Mouse (Mus musculus): ENCODE results near the gene 4930564D02Rik.

Gene 4930564D02Rik

DNA sequence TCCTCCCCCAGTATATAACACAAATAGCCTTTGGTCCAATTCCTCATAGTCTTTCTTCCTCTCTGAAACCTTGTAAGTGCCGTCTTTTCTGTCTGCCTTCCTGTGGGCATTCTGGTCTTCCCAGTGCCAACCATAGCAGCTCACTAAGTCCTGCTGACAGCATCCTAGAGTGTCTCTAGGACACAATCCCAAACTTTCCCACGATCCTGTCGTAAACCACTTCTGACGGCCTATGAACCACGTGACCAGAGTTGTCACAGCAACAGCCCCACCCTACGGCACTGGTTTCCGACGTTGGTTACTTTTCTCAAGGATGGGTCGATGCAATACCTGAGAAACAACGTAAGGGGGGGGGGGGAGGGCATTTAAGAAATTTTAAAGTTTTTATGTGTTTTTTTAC, at the start of gene 4930564D02Rik:
Gene 4930564D02Rik (plus strand): TSS at position 301 of the 400 bp plus-strand sequence.
- no peak for DNase-seq (ENCODE audit: low read depth, low spot score)

DNA sequence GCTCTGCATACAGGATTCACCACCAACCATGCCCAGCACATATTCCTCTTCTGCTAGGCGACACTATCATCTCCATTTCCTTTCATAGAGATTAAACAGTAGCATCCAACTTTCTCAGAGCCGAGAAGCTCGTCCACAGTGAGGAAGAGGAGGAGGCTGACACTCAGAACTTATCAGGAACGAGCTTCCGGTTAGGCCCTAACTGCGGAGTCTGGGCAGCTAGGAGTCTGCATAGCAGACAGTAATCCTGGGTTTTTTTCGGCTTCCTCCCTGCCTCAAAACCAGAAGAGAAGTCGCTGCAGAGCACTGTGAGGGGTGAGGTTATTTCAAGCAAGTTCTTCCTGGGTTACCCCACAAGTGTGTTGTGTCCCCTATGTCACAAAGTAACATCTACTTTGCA, 49.3 kb upstream of the 4930564D02Rik start:
- no peak for DNase-seq (ENCODE audit: low read depth, low spot score)

DNA sequence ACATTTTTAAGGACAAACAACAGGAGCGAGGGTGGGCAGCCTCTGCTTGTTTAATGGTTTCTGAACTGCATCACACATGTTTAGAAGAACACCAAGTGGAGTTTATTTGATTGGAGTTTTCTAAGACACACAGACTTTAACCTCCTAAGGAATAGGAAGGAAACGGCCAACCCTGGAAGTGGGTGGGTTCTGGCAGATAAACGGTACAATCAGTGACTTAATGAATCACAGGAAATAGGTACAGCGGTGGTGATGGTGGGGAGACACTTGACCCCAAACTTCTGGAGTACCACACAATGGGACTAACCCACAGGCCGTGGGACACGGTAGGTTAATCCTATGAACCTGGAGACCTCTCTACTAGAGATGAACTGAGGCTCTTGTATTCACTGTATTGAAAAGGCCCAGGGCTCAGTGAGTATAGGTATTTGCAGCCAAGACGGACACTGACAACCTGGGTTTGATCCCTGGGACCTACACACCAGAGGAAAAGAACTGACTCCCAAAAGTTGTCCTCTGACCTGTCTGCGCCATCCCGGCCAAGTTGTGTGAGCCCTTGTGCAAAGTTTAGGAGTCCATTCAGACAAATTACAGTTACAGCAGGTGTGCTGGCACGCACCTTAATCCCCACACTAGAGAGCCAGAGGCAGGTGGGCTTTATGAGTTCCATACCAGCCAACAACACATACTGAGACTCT, 48.4 kb upstream of the 4930564D02Rik start:
- DNase-seq (ENCODE audit: low read depth, low spot score): no peak

DNA sequence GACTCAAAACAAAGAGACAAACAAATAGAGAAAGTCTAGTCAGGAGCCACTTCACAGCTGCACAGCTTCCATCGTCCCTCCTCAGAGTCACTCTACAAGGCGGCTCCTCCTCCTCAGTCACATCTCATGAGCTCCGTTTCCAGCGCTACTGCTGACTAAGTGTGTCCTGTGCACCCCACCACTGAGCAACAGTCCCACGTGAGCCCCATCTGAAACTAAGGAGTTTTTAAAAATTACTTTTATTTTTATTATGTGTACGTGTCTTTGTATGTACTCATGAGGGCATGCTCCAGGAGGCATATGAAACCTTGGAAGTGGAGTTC, 47.9 kb upstream of the 4930564D02Rik start:
- DNase-seq (ENCODE audit: low read depth, low spot score): no peak

DNA sequence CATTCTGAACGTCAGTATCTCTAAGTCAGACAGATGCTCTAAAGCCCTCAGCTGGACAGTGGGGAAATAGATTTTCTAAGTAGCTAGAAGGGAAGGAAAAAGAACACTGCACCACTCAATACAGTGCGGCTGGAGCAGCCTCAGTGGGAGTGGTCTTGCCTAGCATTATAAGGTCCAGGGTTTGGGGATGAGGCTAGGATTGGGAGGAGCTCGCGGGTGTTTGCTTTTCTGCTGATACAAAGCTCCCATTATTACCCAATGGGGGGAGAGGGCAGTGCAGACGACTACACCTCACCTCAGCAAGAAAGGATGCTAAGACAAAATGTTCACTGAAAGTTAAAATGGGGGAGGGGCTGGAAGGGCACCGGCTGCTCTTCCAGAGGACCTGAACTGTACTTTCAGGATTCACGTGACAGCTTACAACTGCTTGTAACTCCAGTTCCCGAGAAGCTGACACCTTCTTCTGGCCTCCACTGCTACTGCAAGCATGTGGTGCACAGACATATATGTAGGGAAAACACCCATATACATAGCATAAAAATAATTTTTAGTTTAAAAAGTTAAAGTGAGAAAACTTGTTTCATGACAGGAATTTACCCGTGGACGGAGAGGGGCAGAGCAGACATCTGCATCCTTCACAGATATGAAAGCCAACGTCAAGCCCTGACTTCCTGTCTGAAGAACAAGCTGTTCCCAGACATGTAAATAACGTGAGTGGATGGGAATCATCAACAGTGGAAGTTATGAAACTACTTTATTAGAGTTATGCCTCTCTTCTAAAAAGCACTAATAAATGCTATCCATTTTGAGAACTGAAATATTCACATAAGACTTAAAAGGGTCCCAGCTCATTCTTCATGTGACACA, 46.6 kb upstream of the 4930564D02Rik start:
- DNase-seq (ENCODE audit: low read depth, low spot score): no peak

DNA sequence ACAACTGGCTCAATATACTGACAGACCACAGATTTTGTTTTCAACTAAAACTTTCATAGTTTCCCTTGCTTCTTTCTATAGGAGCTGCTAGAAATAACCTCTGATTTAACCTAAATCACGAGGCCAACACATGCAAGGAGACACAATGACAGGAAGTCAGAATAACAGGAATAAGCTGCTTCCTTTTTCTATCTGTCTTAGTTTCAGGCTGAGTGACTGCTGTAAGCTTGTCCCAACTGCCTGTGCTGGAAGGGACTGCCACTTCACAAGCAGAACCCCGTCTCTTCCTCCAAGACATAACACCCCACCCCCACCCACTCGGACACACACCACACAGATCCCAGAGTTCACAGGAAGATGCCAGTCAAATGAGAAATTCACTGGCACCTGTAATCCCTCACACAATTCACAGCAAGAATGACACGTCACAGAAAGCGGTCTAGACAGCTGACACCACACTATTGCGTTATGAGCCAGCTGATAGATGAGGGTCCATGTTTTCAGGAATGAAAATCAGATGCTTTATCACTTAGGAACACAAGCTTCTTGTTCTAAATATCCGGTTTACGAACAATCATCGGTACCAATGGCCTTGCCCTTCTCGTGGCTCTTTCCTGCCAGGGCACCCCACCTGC, 43.2 kb upstream of the 4930564D02Rik start:
- no peak for DNase-seq (ENCODE audit: low read depth, low spot score)

DNA sequence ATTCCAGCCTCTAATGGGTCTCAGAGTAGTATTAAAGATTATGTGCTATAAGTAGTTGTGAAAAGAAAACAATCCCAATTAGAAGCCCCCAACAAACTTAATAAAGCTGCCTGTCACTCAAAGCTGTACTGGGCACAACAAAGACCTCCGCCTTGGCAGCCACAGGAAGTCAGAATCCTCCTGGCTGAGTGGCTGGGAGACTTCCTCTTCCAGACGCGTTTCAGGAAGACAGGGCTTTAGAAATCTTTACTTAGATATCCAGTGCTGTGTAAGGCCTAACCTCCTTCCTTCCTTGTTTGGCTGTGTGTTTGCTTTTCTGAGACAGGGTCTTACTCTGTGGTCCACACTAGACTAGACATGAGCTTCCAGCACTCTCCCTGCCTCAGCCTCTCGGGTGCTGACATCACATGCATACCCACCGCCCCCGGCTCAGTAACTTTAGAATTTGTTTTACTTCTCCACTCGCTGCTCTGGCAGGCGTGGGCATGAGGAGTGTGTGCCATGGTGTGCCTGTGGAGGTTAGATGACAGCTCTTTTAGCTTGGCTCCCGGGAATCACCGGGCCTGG, 30.3 kb upstream of the 4930564D02Rik start:
- no peak for DNase-seq (ENCODE audit: low read depth, low spot score)

DNA sequence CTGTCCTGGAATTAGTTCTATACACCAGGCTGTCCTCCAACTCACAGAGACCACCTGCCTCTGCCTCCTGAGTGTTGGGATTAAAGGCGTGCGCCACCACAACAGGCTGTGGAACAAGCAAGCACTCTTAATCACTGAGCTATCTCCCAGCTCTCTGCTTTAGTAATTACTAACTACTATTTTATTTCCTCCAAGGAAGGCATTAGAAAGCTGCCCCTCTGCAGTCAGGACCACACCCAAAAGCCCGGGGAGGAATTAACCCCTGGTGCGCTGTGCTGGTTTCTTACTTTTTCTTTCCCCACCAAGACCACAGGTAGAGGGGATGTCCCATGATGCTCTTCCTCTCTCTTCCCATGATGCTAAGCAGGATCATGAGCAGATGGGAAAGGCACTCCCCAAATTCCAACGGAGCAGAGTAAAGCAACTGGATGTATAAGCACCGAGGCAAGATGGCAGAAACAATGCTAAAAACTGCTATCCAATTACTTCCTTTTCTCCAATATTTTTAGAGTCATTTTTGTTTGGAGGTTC, 29.3 kb upstream of the 4930564D02Rik start:
- DNase-seq (ENCODE audit: low read depth, low spot score): no peak

DNA sequence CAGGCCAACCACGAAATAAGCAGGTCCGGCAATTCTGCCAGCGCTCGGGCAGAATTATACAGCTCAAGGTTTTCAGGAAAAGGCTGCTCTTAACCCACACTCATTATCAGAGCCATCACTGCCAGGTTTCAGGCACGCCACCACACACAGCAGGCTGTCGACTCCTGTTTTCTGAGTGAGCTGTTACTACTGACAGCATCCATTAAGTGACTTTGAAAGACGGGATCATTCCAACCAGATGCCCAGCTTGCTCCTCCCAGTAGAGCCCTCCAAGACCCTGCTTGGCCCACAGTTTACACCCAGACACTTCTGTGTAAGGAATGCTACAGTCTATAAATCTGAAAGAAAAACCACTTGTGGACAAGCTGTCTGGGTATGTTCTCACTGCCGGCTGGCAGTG, 26.6 kb upstream of the 4930564D02Rik start:
- no peak for DNase-seq (ENCODE audit: low read depth, low spot score)

DNA sequence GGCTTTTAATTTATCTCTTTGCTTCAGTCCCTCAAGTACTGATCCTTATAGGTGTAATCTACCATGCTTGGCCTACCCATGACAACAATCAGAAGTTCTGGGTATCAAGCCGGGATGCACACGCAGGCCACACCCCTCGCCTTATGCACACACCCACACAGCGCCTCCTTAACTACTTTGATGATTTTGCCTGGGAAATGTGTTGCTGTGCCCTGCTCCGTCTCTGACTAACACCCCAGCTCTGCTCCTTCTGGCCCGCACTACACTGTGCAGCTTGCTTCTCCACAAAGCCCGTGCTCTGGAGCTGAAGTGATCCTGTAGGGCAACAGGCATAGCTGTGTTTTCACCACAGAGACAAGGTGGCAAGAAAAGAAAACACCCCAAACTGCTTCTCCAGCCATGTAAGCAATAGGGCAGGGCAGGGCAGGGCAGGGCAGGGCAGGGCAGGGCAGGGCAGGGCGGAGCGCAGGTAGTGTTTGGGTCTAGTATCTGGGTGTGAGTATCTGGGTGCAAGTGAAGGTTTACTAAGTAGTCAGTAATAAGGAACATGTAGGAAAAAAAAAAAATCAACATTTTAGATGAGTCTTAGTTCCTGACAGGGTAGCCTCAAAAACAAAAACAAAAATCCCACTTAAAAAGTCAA, 25.5 kb upstream of the 4930564D02Rik start:
- DNase-seq (ENCODE audit: low read depth, low spot score): no peak

DNA sequence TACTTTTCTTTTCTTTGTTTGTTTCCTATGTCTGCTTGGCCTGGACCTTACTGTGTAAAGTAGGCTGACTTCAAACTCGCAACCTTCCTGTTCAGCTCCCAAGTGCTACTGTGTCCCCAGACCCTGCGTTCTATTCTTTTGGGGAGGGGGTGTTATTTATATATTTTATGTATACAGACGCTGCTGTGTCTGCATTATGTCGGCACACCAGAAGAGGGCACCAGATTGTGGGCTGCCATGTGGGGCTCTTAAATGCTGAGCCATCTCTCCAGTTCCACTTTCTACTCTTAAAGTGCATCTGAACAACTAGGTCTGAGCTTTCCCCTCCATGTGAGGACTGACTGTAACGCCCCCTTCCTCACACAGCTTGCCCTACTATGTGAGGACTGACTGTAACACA, 22.9 kb upstream of the 4930564D02Rik start:
- no peak for DNase-seq (ENCODE audit: low read depth, low spot score)

DNA sequence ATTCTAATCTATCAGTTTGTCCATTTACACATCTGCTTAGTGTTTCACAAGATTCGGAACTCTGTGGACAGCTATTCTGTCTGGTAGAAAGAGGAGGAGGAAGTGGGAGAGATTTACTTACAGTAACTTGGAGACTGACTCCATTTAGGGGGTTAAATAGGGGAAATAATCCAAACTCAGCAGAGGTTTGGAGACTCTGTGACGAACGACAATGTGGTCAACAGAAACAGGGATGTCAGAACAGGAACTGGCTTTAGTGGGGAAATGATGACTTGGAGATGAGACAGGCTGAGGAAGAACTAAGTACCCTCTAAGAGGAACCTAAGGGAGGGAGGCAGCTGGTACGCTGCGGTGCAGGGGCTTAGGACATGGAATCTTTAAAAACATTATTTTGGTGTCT, 19.8 kb upstream of the 4930564D02Rik start:
- DNase-seq (ENCODE audit: low read depth, low spot score): no peak

DNA sequence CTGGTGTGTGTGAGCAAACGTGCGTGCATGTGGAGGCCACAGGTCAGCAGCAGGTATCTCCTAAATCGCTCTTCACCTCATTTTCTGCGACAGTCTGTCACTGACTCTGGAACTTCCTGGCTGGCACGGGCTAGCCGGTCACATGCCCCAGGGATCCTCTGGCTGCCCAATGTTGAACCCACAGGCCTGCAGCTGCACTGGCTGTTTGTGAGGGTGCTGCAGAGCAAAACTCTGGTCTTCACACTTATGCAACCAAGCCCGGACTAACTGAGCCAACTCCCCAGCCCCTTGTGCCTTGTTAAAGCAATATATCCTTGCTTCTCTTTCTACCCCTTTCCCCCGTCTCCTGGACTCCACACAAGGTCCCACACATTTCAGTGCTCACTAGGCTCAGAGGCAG, 19.0 kb upstream of the 4930564D02Rik start:
- DNase-seq (ENCODE audit: low read depth, low spot score): no peak

DNA sequence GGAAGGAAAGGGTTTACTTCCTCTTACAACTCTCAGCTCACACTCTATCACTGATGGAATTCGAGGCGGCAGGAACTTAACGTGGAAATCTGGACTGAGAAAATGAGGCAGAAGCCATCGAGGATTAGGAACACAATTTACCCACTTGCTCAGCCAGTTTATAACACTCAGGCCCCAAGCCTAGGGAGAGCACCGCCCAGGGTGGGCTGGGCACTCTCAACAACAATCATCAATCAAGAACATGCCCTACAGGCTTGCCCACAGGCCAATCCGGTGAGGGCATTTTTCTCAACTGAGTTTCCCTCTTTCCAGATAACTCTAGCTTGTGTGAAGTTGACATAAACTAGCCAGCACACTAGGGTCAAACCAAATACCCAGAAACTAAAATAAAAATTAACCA, 16.8 kb upstream of the 4930564D02Rik start:
- DNase-seq (ENCODE audit: low read depth, low spot score): no peak

DNA sequence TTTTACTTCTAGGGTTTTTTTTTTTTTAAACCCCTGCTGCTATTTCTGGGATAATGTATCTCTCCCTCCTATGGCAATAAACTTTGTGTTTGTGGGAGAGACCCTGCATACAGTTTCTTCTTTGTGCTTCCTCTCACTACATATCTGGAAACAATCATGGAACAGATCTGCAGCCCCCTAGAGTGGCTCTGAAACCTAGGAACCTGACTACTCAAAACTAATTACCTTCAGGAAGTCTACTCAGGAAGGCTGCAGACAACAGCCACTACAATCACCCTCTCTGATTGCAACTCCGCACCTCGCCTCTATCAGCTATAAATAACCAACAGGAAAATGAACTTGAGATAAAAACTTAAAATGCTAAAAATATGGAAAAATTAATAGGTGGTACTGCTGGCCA, 15.5 kb upstream of the 4930564D02Rik start:
- no peak for DNase-seq (ENCODE audit: low read depth, low spot score)

DNA sequence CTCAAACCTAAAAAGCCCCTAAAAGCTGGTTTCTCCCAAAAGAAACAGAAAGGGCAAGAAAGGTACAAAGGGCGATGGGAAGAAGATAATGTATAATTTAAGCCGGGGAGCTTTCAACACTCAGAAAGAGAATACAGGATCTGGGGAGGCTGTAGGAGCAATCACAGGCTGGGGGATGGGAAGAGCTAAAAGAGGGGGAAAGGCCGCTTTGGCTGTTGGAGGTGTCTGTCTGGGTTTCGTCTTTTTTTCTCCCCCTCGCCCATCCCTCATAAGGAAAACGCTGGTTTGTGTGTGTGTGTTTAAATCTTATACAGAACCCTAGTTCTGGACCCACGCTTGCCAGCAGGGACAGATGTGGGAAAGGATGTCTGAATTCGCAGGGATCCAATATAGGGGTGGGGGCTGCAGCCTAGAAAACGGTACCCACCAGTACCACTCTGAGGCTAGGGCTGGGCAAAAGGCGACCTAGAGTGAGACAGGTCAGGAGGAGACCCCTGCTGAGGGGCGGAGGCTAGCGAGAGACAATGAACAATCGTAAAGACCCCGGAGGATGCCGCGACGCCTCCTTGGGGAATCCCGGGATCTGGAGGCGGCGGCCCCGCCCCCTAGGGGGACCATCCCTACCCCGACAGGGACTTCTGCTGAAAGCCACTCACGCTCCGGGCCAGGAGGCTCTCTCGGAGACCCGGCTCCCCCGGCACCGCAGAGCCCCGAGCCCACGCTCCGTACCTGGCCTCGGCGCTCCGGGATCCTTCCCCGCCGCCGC, 14.3 kb upstream of the 4930564D02Rik start:
- DNase-seq (ENCODE audit: low read depth, low spot score): no peak

DNA sequence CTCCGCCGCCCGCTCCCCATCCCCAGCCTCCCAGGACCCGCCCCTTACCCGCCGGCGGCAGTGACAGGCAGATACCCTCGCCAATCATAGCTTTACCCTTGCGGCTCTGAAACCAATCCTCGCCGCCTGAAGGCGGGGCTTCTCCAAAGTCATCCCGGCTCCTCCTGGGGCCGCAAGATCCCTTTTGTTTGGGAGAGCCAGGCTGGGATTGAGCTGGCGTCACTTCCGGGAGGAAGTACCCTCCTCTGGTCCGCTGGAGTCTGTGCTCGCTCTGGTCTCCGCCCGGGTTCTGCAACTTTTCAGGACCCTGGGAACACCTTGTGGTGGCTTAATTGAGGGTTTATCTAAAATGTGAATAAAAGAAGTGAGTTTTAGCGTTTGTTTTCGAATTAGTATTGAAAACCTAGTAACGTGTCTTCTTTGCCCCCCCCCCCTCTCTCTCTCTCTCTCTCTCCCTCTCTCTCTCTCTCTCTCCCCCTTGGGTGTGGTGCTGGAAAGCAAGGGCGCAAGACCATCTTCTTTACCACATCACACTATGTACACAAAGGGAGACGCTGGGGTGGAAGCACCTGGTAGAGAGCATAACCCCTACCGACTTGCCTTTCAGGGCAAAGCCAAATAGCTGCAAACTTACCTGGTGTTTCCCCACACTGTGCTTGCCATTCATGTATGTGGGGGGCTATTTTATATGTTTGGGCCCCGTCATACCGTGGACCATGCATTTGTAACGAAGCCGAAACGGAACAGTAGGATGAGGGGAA, 13.5 kb upstream of the 4930564D02Rik start, which contains the start of gene Cttnbp2nl:
Gene Cttnbp2nl (minus strand): TSS at position 210 of the 761 bp plus-strand sequence.
- DNase-seq (ENCODE audit: low read depth, low spot score): peak; percentile 99

DNA sequence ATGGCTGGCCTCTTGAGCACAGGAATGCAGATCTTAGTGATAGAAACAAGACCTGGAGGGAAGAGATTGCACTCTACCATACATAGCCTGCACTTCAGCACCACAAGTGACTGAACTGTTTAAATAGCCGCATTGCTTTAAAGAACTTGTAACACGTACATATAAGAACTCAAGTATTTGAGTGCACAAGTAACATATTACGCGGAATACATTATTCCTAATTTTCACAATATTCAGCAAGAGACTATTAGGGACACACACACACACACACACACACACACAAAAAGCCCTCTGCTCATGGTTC, 13.0 kb upstream of the 4930564D02Rik start:
- no peak for DNase-seq (ENCODE audit: low read depth, low spot score)

DNA sequence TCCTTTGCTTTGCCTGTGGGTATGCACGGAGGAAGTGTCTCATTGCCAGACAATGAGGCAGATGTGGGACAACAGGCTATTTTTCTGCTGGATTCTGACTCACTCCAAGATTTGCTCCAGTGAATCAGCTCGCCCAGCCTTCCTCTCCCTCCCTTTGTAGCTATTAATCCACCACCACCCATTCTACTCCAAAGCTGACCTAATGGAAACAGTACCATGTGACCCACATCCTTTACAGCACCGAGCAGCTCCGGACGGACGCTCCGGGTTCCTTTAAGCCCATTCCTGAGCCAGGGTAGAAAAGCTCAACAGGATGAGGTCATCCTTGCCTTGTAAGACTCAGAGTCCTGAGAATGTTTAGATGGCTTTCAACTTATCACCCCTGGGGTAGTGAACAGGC, 11.7 kb upstream of the 4930564D02Rik start:
- DNase-seq (ENCODE audit: low read depth, low spot score): no peak

DNA sequence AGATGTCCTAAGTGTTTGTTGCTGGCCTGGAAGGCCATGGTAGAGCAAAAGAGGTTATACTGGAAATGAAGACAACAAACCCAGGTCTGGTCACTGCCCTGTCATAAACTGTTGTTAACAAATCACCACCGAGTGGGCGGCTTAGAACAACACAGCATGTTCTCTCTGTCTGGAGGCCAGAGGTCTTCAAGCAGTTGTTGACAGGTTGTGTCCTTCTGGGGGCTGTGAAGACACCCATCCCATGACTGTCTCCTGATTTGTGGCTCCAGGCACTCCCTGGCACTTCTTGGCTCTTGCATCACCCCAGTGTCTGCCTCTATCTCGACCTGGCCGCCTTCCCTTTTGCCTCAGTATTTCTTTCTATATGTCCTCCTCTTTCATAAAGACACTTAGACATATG, 11.0 kb upstream of the 4930564D02Rik start:
- DNase-seq (ENCODE audit: low read depth, low spot score): no peak
